Mouse (Mus musculus) CH12.LX (cell line): ENCODE measurements around the gene Tmem245. TPM values are rescaled to one million over a fixed set of nuclear protein-coding genes. Genes with fewer than 3 reads are reported as not detected.

ENCODE experiments used
- DNase-seq: peaks from one replicate; pipeline ENCODE4 v3.0.0-alpha.2; 2013; ENCODE audit errors: extremely low read depth
- H3K27ac ChIP-seq: 2 replicates; pipeline ENCODE4 v1.5.1; 2012; ENCODE audit warnings: low read depth, mild to moderate bottlenecking, control low read depth, moderate library complexity; ENCODE audit not compliant: insufficient read depth
- H3K27me3 ChIP-seq: replicated peaks from 2 replicates; pipeline ENCODE3; 2012; ENCODE audit warnings: inconsistent platforms
- H3K36me3 ChIP-seq, 2 experiments: replicated peaks in 1 of 2; 2 replicates each; pipeline versions ENCODE3 to v1.6.1; 2012; ENCODE audit warnings: inconsistent platforms in 1 of 2, low read length in 1 of 2, mild to moderate bottlenecking in 1 of 2, mixed read lengths in 1 of 2, moderate library complexity in 1 of 2; ENCODE audit not compliant: control insufficient read depth in 1 of 2, insufficient read depth in 1 of 2
- H3K4me1 ChIP-seq, 2 experiments: 2 replicates each; pipeline ENCODE4 v1.6.1; 2012; ENCODE audit warnings: inconsistent platforms in 1 of 2, moderate library complexity in 1 of 2; ENCODE audit not compliant: insufficient read depth in 2 of 2, control insufficient read depth in 1 of 2
- H3K4me2 ChIP-seq: 2 replicates; pipeline ENCODE4 v1.6.1; 2012; ENCODE audit warnings: low read depth, mild to moderate bottlenecking, control low read depth; ENCODE audit not compliant: poor library complexity, insufficient read depth, severe bottlenecking
- H3K4me3 ChIP-seq, 3 experiments: fragments of 150-350 bp in 1 of 3; sonication (generic) in 1 of 3; replicated peaks in 1 of 3; 2 replicates each; pipeline versions ENCODE3 to v1.5.1; 2011 to 2012; ENCODE audit warnings: low read depth in 2 of 3, low read length in 2 of 3, mild to moderate bottlenecking in 2 of 3, moderate library complexity in 2 of 3, control low read depth in 1 of 3, improper control_type of control experiment in 1 of 3, inconsistent platforms in 1 of 3, mixed read lengths in 1 of 3; ENCODE audit not compliant: poor library complexity in 1 of 3
- H3K79me2 ChIP-seq: replicated peaks from 2 replicates; pipeline ENCODE4 v1.6.1; 2012; ENCODE audit warnings: mild to moderate bottlenecking, moderate library complexity; ENCODE audit not compliant: control insufficient read depth, poor library complexity, insufficient read depth, severe bottlenecking; ENCODE audit errors: extremely low read depth
- H3K9ac ChIP-seq: 2 replicates; pipeline ENCODE4 v1.6.1; 2012; ENCODE audit warnings: low read depth, mild to moderate bottlenecking, control low read depth, moderate library complexity; ENCODE audit not compliant: insufficient read depth
- H3K9me3 ChIP-seq: replicated peaks from 2 replicates; pipeline ENCODE3; 2012; ENCODE audit warnings: low read length, inconsistent platforms, mixed read lengths
- BHLHE40 ChIP-seq: IDR thresholded peaks from 2 replicates; pipeline ENCODE4 v1.6.1; 2011; ENCODE audit warnings: mild to moderate bottlenecking, low read depth, low read length, improper control_type of control experiment
- CHD1 ChIP-seq: IDR thresholded peaks from 2 replicates; pipeline ENCODE4 v1.6.1; 2012; ENCODE audit warnings: low read depth, low read length, improper control_type of control experiment, inconsistent platforms
- CHD2 ChIP-seq: IDR thresholded peaks from 2 replicates; pipeline ENCODE4 v1.6.1; 2011; ENCODE audit warnings: low read length, improper control_type of control experiment
- E2F4 ChIP-seq: IDR thresholded peaks from 2 replicates; pipeline ENCODE4 v1.6.1; 2011; ENCODE audit warnings: low read depth, low read length, improper control_type of control experiment; ENCODE audit not compliant: insufficient replicate concordance
- ELF1 ChIP-seq: IDR thresholded peaks from 2 replicates; pipeline ENCODE4 v1.6.1; 2014; ENCODE audit warnings: low read depth, mild to moderate bottlenecking, inconsistent platforms, low read length, improper control_type of control experiment
- EP300 ChIP-seq: IDR thresholded peaks from 2 replicates; pipeline ENCODE4 v1.6.1; 2011; ENCODE audit warnings: low read length, improper control_type of control experiment
- ETS1 ChIP-seq: conservative IDR thresholded peaks from 2 replicates; pipeline ENCODE4 v1.6.1; 2012; ENCODE audit warnings: low read depth, mild to moderate bottlenecking, inconsistent platforms, low read length, improper control_type of control experiment, moderate library complexity
- GABPA ChIP-seq: IDR thresholded peaks from 2 replicates; pipeline ENCODE4 v1.6.1; 2012; ENCODE audit warnings: low read depth, low read length, improper control_type of control experiment, inconsistent platforms; ENCODE audit not compliant: insufficient replicate concordance
- JUN ChIP-seq: IDR thresholded peaks from 2 replicates; pipeline ENCODE4 v1.6.1; 2011; ENCODE audit warnings: low read depth, mild to moderate bottlenecking, low read length, improper control_type of control experiment, moderate library complexity; ENCODE audit not compliant: insufficient read depth
- KAT2A ChIP-seq: IDR thresholded peaks from 2 replicates; pipeline ENCODE4 v1.6.1; 2012; ENCODE audit warnings: low read length, improper control_type of control experiment, inconsistent platforms; ENCODE audit not compliant: insufficient replicate concordance
- MAFK ChIP-seq: IDR thresholded peaks from 2 replicates; pipeline ENCODE4 v1.6.1; 2011; ENCODE audit warnings: low read length, improper control_type of control experiment; ENCODE audit not compliant: insufficient replicate concordance
- MAX ChIP-seq: IDR thresholded peaks from 2 replicates; pipeline ENCODE4 v1.6.1; 2011; ENCODE audit warnings: low read length, improper control_type of control experiment
- MAZ ChIP-seq: IDR thresholded peaks from 2 replicates; pipeline ENCODE4 v1.6.1; 2012; ENCODE audit warnings: low read depth, mild to moderate bottlenecking, inconsistent platforms, low read length, improper control_type of control experiment, moderate library complexity
- NELFE ChIP-seq: IDR thresholded peaks from 2 replicates; pipeline ENCODE4 v1.6.1; 2011; ENCODE audit warnings: low read depth, low read length, improper control_type of control experiment
- NRF1 ChIP-seq: IDR thresholded peaks from 2 replicates; pipeline ENCODE4 v1.6.1; 2014; ENCODE audit warnings: low read depth, mild to moderate bottlenecking, inconsistent platforms, low read length, improper control_type of control experiment, moderate library complexity
- POLR2A ChIP-seq: IDR thresholded peaks from 2 replicates; pipeline ENCODE4 v1.6.1; 2011; ENCODE audit warnings: low read depth, mild to moderate bottlenecking, improper control_type of control experiment, low read length
- RAD21 ChIP-seq: IDR thresholded peaks from 2 replicates; pipeline ENCODE4 v1.6.1; 2011; ENCODE audit warnings: low read depth, mild to moderate bottlenecking, low read length, improper control_type of control experiment, moderate library complexity
- RCOR1 ChIP-seq: conservative IDR thresholded peaks from 2 replicates; pipeline ENCODE4 v1.6.1; 2012; ENCODE audit warnings: low read depth, mild to moderate bottlenecking, inconsistent platforms, low read length, improper control_type of control experiment
- USF1 ChIP-seq: IDR thresholded peaks from 2 replicates; pipeline ENCODE4 v1.6.1; 2014; ENCODE audit warnings: low read depth, mild to moderate bottlenecking, inconsistent platforms, low read length, improper control_type of control experiment
- ZKSCAN1 ChIP-seq: IDR thresholded peaks from 2 replicates; pipeline ENCODE4 v1.6.1; 2012; ENCODE audit warnings: low read depth, inconsistent platforms, low read length, improper control_type of control experiment, borderline replicate concordance
- ZMIZ1 ChIP-seq: IDR thresholded peaks from 2 replicates; pipeline ENCODE4 v1.6.1; 2012; ENCODE audit warnings: low read depth, mild to moderate bottlenecking, inconsistent platforms, low read length, improper control_type of control experiment
- ZNF384 ChIP-seq: IDR thresholded peaks from 2 replicates; pipeline ENCODE4 v1.6.1; 2012; ENCODE audit warnings: low read depth, low read length, improper control_type of control experiment, inconsistent platforms
- dilution Hi-C: fragments of 300-500 bp; cut with MboI; formaldehyde crosslinking; loops from 2 replicates; pipeline ENCODE4 v1.14.3; 2020; ENCODE audit warnings: low sequenced_read_pairs; ENCODE audit not compliant: extremely low pct_unique_long_range_greater_than_20kb, extremely low pct_ligation_motif_present
- in situ Hi-C: fragments of 300-500 bp; cut with MboI; formaldehyde crosslinking; loops from 3 replicates; pipeline ENCODE4 v1.14.3; 2019; ENCODE audit warnings: low sequenced_read_pairs, low pct_ligation_motif_present, low pct_unique_long_range_greater_than_20kb, mixed read lengths
- polyA plus RNA-seq: library from polyadenylated mRNA; unstranded; fragments of >175 nt; gene quantifications from 2 replicates; pipeline ENCODE4 v1.2.1, GENCODE M21; 2012; ENCODE audit warnings: low read depth; ENCODE audit not compliant: insufficient read length
- total RNA-seq, 2 experiments: library from RNA; depleted of rRNA; stranded (reverse); fragments of 300-350 nt in 1 of 2; fragments of >200 nt in 1 of 2; gene quantifications; 2 replicates each; pipeline ENCODE4 v1.2.3; 2012 to 2014

Tmem245 gene
- total and polyA plus RNA-seq, 3 experiments, result 4.4 to 9.0 (median 5.6) TPM

GRCm38 (mm10) chr4:56937136-56937535 lies 10.1 kb downstream of the Tmem245 start:
- peaks cover 14 to 64% of the 10 kb centered on the region in 2 experiments for H3K36me3 ChIP-seq
- dilution Hi-C loops (no loop called here), in situ Hi-C loops (no loop called here)
- H3K9me3 ChIP-seq, result no peaks in the 10 kb centered on the region
- no peak overlapping the region for H3K9ac ChIP-seq
- H3K4me3 ChIP-seq, result no peak overlapping the region
- H3K4me2 ChIP-seq, result no peak overlapping the region
- no peak overlapping the region for H3K27ac ChIP-seq
- peaks cover 11% of the 10 kb centered on the region; the same call in 1 of the 2 replicates for H3K79me2 ChIP-seq
- TF ChIP-seq BHLHE40 (no peak), CHD1 (no peak), JUN (no peak), RCOR1 (no peak), ETS1 (no peak), NRF1 (no peak), GABPA (no peak), NELFE (no peak), MAX (no peak), MAFK (no peak), E2F4 (no peak), ELF1 (no peak), ZNF384 (no peak), MAZ (no peak), POLR2A (no peak), ZMIZ1 (no peak), USF1 (no peak), RAD21 (no peak)
- no peaks in the 10 kb centered on the region for H3K27me3 ChIP-seq
- DNase-seq, result no peak
- H3K4me1 ChIP-seq, result peaks cover 2 to 16% of the 10 kb centered on the region in 2 experiments; a peak in 1 of 4 replicates

- TF ChIP-seq NELFE (no peak), MAZ (no peak), EP300 (no peak), CHD2 (no peak), MAFK (no peak), KAT2A (no peak), ZKSCAN1 (no peak)
- dilution Hi-C loops, result no loop called here
These were observed 11.9 kb downstream of the Tmem245 start for GRCm38 (mm10) chr4:56935327-56935726.

More at GRCm38 (mm10) chr4:56935327-56935726, 11.9 kb downstream of the Tmem245 start:
- in situ Hi-C loops, result no loop called here
- no peak for DNase-seq
- no peak overlapping the region for H3K9ac ChIP-seq
- peaks cover 5% of the 10 kb centered on the region; the same call in 1 of the 2 replicates for H3K79me2 ChIP-seq
- no peak overlapping the region for H3K4me3 ChIP-seq
- H3K36me3 ChIP-seq, result peaks cover 14 to 73% of the 10 kb centered on the region in 2 experiments
- H3K27me3 ChIP-seq, result no peaks in the 10 kb centered on the region
- H3K27ac ChIP-seq, result no peak overlapping the region
- H3K4me2 ChIP-seq, result no peak overlapping the region
- H3K4me1 ChIP-seq, result peaks cover 2 to 9% of the 10 kb centered on the region in 2 experiments; a peak in 1 of 4 replicates
- no peaks in the 10 kb centered on the region for H3K9me3 ChIP-seq
